Mouse (Mus musculus) forebrain, embryonic 11.5 days (tissue): ENCODE measurements around the gene Abhd12. TPM values are rescaled to one million over a fixed set of nuclear protein-coding genes. Genes with fewer than 3 reads are reported as not detected.

ENCODE experiments used
- ATAC-seq: fragments of 200-750 bp; cut with Nextera tagmentation; replicated peaks from 2 replicates; pipeline ENCODE4 v1.8.0; 2017; ENCODE audit warnings: moderate TSS enrichment; ENCODE audit not compliant: low FRiP score
- DNase-seq: peaks from one replicate; pipeline ENCODE4 v3.0.0-alpha.2; 2017; ENCODE audit warnings: low spot score
- H3K27ac ChIP-seq: fragments of 300-500 bp; sonication (generic); 2 replicates; pipeline ENCODE4 v1.5.1; 2014; ENCODE audit warnings: low read depth, low read length
- H3K27me3 ChIP-seq: fragments of 300-500 bp; sonication (generic); 2 replicates; pipeline ENCODE4 v1.6.1; 2014; ENCODE audit warnings: mild to moderate bottlenecking, low read length, mixed read lengths; ENCODE audit not compliant: control insufficient read depth, insufficient read depth
- H3K36me3 ChIP-seq: fragments of 300-500 bp; sonication (generic); 2 replicates; pipeline ENCODE4 v1.6.1; 2014; ENCODE audit warnings: mild to moderate bottlenecking, low read length, moderate library complexity, mixed read lengths; ENCODE audit not compliant: control insufficient read depth, insufficient read depth
- H3K4me1 ChIP-seq: fragments of 300-500 bp; sonication (generic); replicated peaks from 2 replicates; pipeline ENCODE4 v1.6.1; 2014; ENCODE audit warnings: low read length, mixed read lengths; ENCODE audit not compliant: control insufficient read depth, insufficient read depth
- H3K4me2 ChIP-seq: fragments of 300-500 bp; sonication (generic); 2 replicates; pipeline ENCODE4 v1.6.1; 2014; ENCODE audit warnings: low read depth, mild to moderate bottlenecking, low read length, moderate library complexity, mixed read lengths; ENCODE audit not compliant: severe bottlenecking
- H3K4me3 ChIP-seq: fragments of 300-500 bp; sonication (generic); 2 replicates; pipeline ENCODE4 v1.5.1; 2014; ENCODE audit warnings: low read depth, low read length
- H3K9ac ChIP-seq: fragments of 300-500 bp; sonication (generic); 2 replicates; pipeline ENCODE4 v1.6.1; 2014; ENCODE audit warnings: low read length
- H3K9me3 ChIP-seq: fragments of 300-500 bp; sonication (generic); 2 replicates; pipeline ENCODE4 v1.6.1; 2016; ENCODE audit warnings: low read length, mixed read lengths; ENCODE audit not compliant: control insufficient read depth
- WGBS: fragments of 180-500 bp; shearing (Covaris S2); extraction: QIAGEN DNeasy Blood & Tissue Kit; methylation state at CpG from one replicate; pipeline ENCODE4 v1.1.7; 2014; 5-methylcytosine and 5-hydroxymethylcytosine counted together
- polyA plus RNA-seq: library from polyadenylated mRNA; unstranded; fragments of >200 nt; fragmentation: Nextera tagmentation; extraction: Ambion mirVana; gene quantifications from 2 replicates; pipeline ENCODE4 v1.2.1, GENCODE M21; 2014

The Abhd12 gene
- polyA plus RNA-seq, 1 experiment from 2014 or later, result 54.2 TPM

- Histone ChIP-seq H3K27me3 (no peaks in the 10 kb centered on the region), H3K4me2 (no peak overlapping the region), H3K9ac (no peak overlapping the region), H3K4me3 (no peak overlapping the region), H3K9me3 (no peaks in the 10 kb centered on the region), H3K36me3 (no peaks in the 10 kb centered on the region), H3K4me1 (peaks cover 3% of the 10 kb centered on the region), H3K27ac (no peak overlapping the region)
- ATAC-seq (no peak), DNase-seq (no peak)
- WGBS, result 91% methylated on average over 8 of the region's 8 CpGs
These were observed 2.2 kb downstream of the Abhd12 start for GRCm38 (mm10) chr2:150902347-150902746.

- ATAC-seq (no peak), DNase-seq (no peak)
- no peaks in the 10 kb centered on the region for H3K36me3 ChIP-seq
- no peaks in the 10 kb centered on the region for H3K27me3 ChIP-seq
- H3K4me2 ChIP-seq, result no peak overlapping the region
- H3K27ac ChIP-seq, result no peak overlapping the region
- no peak overlapping the region for H3K9ac ChIP-seq
- H3K4me3 ChIP-seq, result no peak overlapping the region
- no peaks in the 10 kb centered on the region for H3K9me3 ChIP-seq
- WGBS, result 84% methylated on average over 6 of the region's 6 CpGs
- peaks cover 3% of the 10 kb centered on the region for H3K4me1 ChIP-seq
These were observed 4.2 kb downstream of the Abhd12 start for GRCm38 (mm10) chr2:150900341-150900740.

- no peak overlapping the region for H3K4me2 ChIP-seq
- no peaks in the 10 kb centered on the region for H3K9me3 ChIP-seq
- H3K4me1 ChIP-seq, result no peaks in the 10 kb centered on the region
- 78% methylated on average over 7 of the region's 7 CpGs for WGBS
- H3K36me3 ChIP-seq, result no peaks in the 10 kb centered on the region
- no peak for ATAC-seq
- no peaks in the 10 kb centered on the region for H3K27me3 ChIP-seq
- H3K27ac ChIP-seq, result no peak overlapping the region
- no peak for DNase-seq
- H3K4me3 ChIP-seq, result no peak overlapping the region
- no peak overlapping the region for H3K9ac ChIP-seq
These were observed 8.8 kb downstream of the Abhd12 start for GRCm38 (mm10) chr2:150895691-150896252.

GRCm38 (mm10) chr2:150894617-150895267 lies 9.8 kb downstream of the Abhd12 start:
- H3K4me2 ChIP-seq, result no peak overlapping the region
- no peaks in the 10 kb centered on the region for H3K4me1 ChIP-seq
- H3K9ac ChIP-seq, result no peak overlapping the region
- no peak overlapping the region for H3K27ac ChIP-seq
- no peaks in the 10 kb centered on the region for H3K27me3 ChIP-seq
- DNase-seq, result no peak
- H3K36me3 ChIP-seq, result no peaks in the 10 kb centered on the region
- 91% methylated on average over 2 of the region's 2 CpGs for WGBS
- no peak for ATAC-seq
- H3K9me3 ChIP-seq, result no peaks in the 10 kb centered on the region
- H3K4me3 ChIP-seq, result no peak overlapping the region

GRCm38 (mm10) chr2:150887370-150887769 lies 17.2 kb downstream of the Abhd12 start:
- H3K9me3 ChIP-seq, result no peaks in the 10 kb centered on the region
- ATAC-seq (no peak), DNase-seq (no peak)
- no peak overlapping the region for H3K9ac ChIP-seq
- no peaks in the 10 kb centered on the region for H3K27me3 ChIP-seq
- no peaks in the 10 kb centered on the region for H3K4me1 ChIP-seq
- no peaks in the 10 kb centered on the region for H3K36me3 ChIP-seq
- no peak overlapping the region for H3K4me3 ChIP-seq
- 82% methylated on average over 2 of the region's 2 CpGs for WGBS
- H3K27ac ChIP-seq, result no peak overlapping the region
- no peak overlapping the region for H3K4me2 ChIP-seq

GRCm38 (mm10) chr2:150886315-150886714 lies 18.2 kb downstream of the Abhd12 start:
- DNase-seq (no peak), ATAC-seq (no peak)
- no peaks in the 10 kb centered on the region for H3K36me3 ChIP-seq
- no peak overlapping the region for H3K9ac ChIP-seq
- H3K9me3 ChIP-seq, result no peaks in the 10 kb centered on the region
- H3K4me1 ChIP-seq, result no peaks in the 10 kb centered on the region
- H3K4me2 ChIP-seq, result no peak overlapping the region
- no peak overlapping the region for H3K4me3 ChIP-seq
- H3K27ac ChIP-seq, result no peak overlapping the region
- no peaks in the 10 kb centered on the region for H3K27me3 ChIP-seq

GRCm38 (mm10) chr2:150885814-150886213 lies 18.7 kb downstream of the Abhd12 start:
- ATAC-seq, result no peak
- no peak overlapping the region for H3K4me2 ChIP-seq
- H3K9me3 ChIP-seq, result no peaks in the 10 kb centered on the region
- H3K36me3 ChIP-seq, result no peaks in the 10 kb centered on the region
- no peak overlapping the region for H3K4me3 ChIP-seq
- no peak overlapping the region for H3K27ac ChIP-seq
- H3K27me3 ChIP-seq, result no peaks in the 10 kb centered on the region
- DNase-seq, result no peak
- WGBS, result 91% methylated on average over 1 of the region's 1 CpGs
- H3K4me1 ChIP-seq, result no peaks in the 10 kb centered on the region
- H3K9ac ChIP-seq, result no peak overlapping the region

- no peak overlapping the region for H3K4me3 ChIP-seq
- no peaks in the 10 kb centered on the region for H3K36me3 ChIP-seq
- no peak overlapping the region for H3K27ac ChIP-seq
- DNase-seq (no peak), ATAC-seq (peak; percentile 4; the same call in 1 of the 2 replicates)
- no peaks in the 10 kb centered on the region for H3K4me1 ChIP-seq
- no peak overlapping the region for H3K4me2 ChIP-seq
- H3K9ac ChIP-seq, result no peak overlapping the region
- H3K27me3 ChIP-seq, result no peaks in the 10 kb centered on the region
- no peaks in the 10 kb centered on the region for H3K9me3 ChIP-seq
- WGBS, result 100% methylated on average over 1 of the region's 1 CpGs
These were observed 19.8 kb downstream of the Abhd12 start for GRCm38 (mm10) chr2:150884779-150885110.
